Mouse (Mus musculus): Measurements from ENCODE around the gene Trim12a.
"Not testable (repeated sequence)": the region's sequence is repeated elsewhere in the genome, so short reads cannot be mapped to it uniquely, and the experiment has no call there.

Trim12a gene

DNA sequence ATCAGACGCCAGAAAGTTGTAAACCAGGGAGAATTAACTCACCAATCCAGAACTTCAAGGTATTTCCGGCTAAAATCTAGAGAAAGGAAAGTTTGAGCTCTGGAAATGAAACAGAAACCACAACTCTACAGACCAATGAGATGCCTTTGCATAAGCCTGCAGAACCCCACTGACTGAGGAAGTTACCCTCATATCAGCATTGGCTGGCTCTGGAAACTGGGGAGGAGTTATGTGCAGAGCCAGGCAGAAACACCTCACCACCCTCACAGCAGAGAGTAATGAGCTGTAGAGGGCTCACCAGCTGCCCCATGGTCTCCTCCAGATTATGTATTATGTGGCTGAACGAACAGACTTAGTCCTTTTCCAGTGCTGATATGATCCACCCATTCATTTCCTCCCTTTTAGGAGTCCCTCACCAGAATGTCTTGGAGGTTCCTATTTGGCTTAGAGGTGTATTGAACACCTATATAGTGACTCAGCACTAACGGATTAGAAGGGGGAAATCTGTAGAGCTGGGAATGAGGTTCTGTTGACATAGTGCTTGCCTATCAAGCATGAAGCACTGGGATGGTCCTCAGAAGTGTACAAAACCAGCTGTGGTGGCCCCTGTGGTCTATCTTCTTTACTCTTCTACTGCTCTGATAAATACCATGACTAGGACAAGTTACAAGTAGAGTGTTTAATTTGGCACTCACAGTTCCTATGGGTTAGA, at the start of gene Trim12a:
Trim12a (minus strand) TSS at position 98 of the 712 bp plus-strand sequence.
- not testable (repeated sequence) for DNase-seq (ENCODE audit: low spot score)

DNA sequence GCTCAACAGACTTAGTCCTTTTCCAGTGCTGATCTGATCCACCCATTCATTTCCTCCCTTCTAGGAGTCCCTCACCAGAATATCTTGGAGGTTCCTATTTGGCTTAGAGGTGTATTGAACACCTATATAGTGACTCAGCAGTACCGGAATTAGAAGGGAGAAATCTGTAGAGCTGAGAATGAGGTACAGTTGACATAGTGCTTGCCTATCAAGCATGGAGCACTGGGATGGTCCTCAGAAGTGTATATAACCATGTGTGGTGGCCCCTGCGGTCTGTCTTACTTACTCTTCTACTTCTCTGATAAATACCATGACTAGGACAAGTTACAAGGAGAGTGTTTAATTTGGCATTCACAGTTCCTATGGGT, 38.3 kb upstream of the Trim12a start:
- no peak for DNase-seq (ENCODE audit: low spot score)

- DNase-seq (ENCODE audit: low spot score) = peak; percentile 67
Observed at GRCm38 (mm10) chr7:104352717-104353599, 37.7 kb upstream of the Trim12a start, which contains the start of gene Trim12c. Gene Trim12c (minus strand): TSS chr7:104353362.

- DNase-seq (ENCODE audit: low spot score) = not testable (repeated sequence)
Observed at GRCm38 (mm10) chr7:104348043-104348442, 32.8 kb upstream of the Trim12a start.

GRCm38 (mm10) chr7:104340744-104341143, 25.5 kb upstream of the Trim12a start:
- not testable (repeated sequence) for DNase-seq (ENCODE audit: low spot score)

GRCm38 (mm10) chr7:104335547-104335946, 20.3 kb upstream of the Trim12a start:
- DNase-seq (ENCODE audit: low spot score) = not testable (repeated sequence)

DNA sequence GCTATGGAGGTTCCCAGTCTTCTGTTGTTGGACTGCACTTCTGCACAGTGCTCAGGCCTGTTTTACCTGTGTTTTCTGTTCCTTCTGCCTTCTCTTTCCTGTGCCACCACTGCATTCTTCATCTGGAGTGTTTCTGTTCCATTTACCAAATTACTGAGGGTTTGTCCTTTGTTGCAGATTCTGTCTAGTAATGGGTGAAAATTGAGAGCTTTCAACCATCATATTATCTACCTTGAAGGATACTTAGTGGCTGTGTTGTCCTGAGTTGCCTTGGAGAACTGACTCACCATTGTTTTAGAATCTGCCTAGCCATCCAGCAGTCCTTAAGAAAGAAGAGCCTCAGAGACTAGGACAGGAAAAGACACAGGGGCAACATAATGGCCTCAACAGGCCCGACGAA, 13.9 kb upstream of the Trim12a start, which contains the start of gene Trim34b:
Trim34b (plus strand) TSS at position 301 of the 400 bp plus-strand sequence.
- not testable (repeated sequence) for DNase-seq (ENCODE audit: low spot score)

- DNase-seq (ENCODE audit: low spot score) = no peak
Observed at GRCm38 (mm10) chr7:104322028-104322427, 6.8 kb upstream of the Trim12a start.

- no peak for DNase-seq (ENCODE audit: low spot score)
Observed at GRCm38 (mm10) chr7:104314796-104315353, 391 bp downstream of the Trim12a start.

DNA sequence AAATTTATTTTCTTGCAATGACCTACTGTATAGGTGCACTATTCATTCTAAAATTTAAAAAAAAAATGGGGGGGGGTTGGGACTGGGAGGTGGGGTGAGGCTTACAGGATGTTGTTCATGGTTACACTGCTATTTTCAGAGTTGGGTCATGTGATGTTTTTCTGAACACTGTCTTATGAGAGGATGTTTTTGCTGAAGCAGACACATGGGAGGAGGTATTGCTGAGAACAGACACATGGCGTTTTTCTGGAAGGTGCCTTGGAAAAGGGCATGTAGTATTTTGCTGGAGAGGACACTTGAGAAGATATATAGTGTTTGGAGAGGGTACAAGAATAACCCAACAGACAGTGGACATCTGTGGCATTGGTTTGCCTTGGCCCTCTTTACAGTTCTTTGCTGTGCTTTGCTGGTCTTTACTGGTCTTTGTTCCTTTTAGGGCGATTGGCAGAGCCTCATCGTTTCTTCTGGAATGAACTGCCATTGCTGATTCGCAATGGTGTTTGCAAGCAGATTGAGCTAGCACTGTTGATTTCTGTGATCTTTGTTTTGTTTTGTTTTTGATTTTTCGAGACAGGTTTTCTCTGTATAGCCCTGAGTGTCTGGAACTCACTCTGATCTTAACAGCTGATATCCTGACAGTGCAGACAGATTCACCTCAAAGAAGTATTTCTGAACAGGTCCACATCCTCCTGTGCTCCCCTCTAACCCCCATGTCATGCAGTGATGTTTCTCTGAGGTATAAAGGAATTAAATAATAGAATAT, 23.4 kb downstream of the Trim12a start:
- DNase-seq (ENCODE audit: low spot score) = no peak

- DNase-seq (ENCODE audit: low spot score) = no peak
Observed at GRCm38 (mm10) chr7:104290641-104291040, 24.6 kb downstream of the Trim12a start.

DNA sequence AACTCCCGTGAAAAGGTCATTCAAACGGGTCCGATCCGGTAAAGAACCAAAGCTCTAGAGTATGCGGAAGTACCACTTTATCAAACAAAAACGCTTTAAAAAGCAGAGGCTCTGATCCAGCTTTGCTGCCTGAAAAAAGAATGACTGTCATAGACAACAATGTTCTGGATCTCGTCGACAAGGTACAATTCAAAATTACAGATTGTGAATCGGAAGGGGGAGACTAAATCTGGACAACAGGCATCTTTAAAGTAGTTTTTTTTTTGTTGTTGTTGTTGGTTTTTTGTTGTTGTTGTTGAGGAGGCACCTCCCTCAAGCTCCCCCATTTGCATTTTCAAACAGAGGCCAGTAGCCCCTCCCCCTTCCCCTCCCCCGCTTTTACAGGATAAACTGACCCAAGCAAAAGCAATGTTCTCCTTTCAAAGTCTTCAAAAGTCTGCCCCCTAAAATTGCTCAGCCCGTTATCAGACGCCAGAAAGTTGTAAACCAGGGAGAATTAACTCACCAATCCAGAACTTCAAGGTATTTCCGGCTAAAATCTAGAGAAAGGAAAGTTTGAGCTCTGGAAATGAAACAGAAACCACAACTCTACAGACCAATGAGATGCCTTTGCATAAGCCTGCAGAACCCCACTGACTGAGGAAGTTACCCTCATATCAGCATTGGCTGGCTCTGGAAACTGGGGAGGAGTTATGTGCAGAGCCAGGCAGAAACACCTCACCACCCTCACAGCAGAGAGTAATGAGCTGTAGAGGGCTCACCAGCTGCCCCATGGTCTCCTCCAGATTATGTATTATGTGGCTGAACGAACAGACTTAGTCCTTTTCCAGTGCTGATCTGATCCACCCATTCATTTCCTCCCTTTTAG, 27.5 kb downstream of the Trim12a start, which contains the start of gene Trim5:
Trim5 (minus strand) TSS at position 519 of the 868 bp plus-strand sequence.
- not testable (repeated sequence) for DNase-seq (ENCODE audit: low spot score)

- not testable (repeated sequence) for DNase-seq (ENCODE audit: low spot score)
Observed at GRCm38 (mm10) chr7:104279361-104279760, 35.9 kb downstream of the Trim12a start.

DNA sequence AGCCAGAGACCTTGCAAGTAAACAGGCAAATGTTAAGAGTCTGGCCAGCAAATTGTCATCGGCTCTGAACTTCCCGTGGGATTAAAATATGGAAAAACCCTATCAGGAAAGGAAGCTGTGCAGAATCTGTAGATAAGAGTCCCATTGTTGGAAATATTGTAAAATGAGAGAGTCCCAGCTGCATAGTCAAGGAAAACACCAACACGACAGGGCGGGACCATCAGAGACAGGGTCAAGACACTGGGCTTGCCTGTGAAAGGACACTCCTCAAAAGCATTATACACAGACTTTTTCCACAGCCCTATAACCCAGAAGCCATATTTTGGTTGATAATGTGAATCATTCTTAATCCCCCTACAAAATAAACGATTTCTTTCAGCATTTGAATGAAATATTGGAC, 49.9 kb downstream of the Trim12a start:
- not testable (repeated sequence) for DNase-seq (ENCODE audit: low spot score)

GRCm38 (mm10) chr7:104260380-104260779, 54.9 kb downstream of the Trim12a start:
- not testable (repeated sequence) for DNase-seq (ENCODE audit: low spot score)
